Mouse (Mus musculus): Measurements from ENCODE around the gene Defb15.

- TF ChIP-seq POLR2A (IDR thresholded peaks at IDR 0.05; ENCODE audit: insufficient read length, low read depth) (no peak), TCF3 (IDR thresholded peaks at IDR 0.05; ENCODE audit: insufficient read length, low read depth) (no peak), MAX (IDR thresholded peaks at IDR 0.05; ENCODE audit: low read depth) (no peak), TCF12 (IDR thresholded peaks at IDR 0.05; ENCODE audit: insufficient read depth, poor library complexity, severe bottlenecking) (no peak), SRF (IDR thresholded peaks at IDR 0.05; ENCODE audit: control insufficient read depth, insufficient read length, low read depth) (no peak), USF1 (IDR thresholded peaks at IDR 0.05; ENCODE audit: low read depth) (no peak), MYOG (IDR thresholded peaks at IDR 0.05; ENCODE audit: control insufficient read depth in 1 of 3, insufficient read depth in 1 of 3, insufficient read length in 2 of 3, low read depth in 2 of 3) (no peak), E2F4 (IDR thresholded peaks at IDR 0.05; ENCODE audit: insufficient read depth) (no peak), POLR2AphosphoS2 (IDR thresholded peaks at IDR 0.05; ENCODE audit: insufficient read length, low read depth) (no peak), CEBPB (IDR thresholded peaks at IDR 0.05; ENCODE audit: insufficient read depth, poor library complexity, severe bottlenecking) (no peak), MYOD1 (IDR thresholded peaks at IDR 0.05; ENCODE audit: control insufficient read depth in 1 of 3, insufficient read length in 2 of 3, low read depth in 2 of 3) (no peak)
Observed at GRCm38 (mm10) chr8:21956336-21956735, 23.8 kb upstream of the Defb15 start.

Measured in myocyte (in vitro differentiated cells).